Mouse (Mus musculus) brain, embryonic 14.5 days (tissue): ENCODE measurements around the gene Lfng.

Experiments used
- CTCF ChIP-seq: fragments of 200-500 bp; IDR thresholded peaks from 2 replicates; pipeline ENCODE4 v1.5.1; 2012; ENCODE audit warnings: inconsistent platforms, mild to moderate bottlenecking, moderate library complexity, borderline replicate concordance; ENCODE audit not compliant: insufficient read depth, insufficient read length; ENCODE audit errors: extremely low read depth
- POLR2A ChIP-seq: fragments of 200-500 bp; IDR thresholded peaks from 2 replicates; pipeline ENCODE4 v1.6.1; 2012; ENCODE audit warnings: mild to moderate bottlenecking, inconsistent platforms, borderline replicate concordance; ENCODE audit not compliant: poor library complexity, insufficient read depth, insufficient read length, severe bottlenecking; ENCODE audit errors: extremely low read depth

GRCm38 (mm10) chr5:140627580-140627979, 20.5 kb downstream of the Lfng start:
- TF ChIP-seq CTCF: peak; percentile 33; the same call in 1 of the 2 replicates
- no peak for TF ChIP-seq POLR2A
